Mouse (Mus musculus): ENCODE results near the gene R3hcc1l.

- no peak for TF ChIP-seq CTCF (IDR thresholded peaks at IDR 0.05; ENCODE audit: low read depth)
- no peak for TF ChIP-seq EP300 (IDR thresholded peaks at IDR 0.05; ENCODE audit: low read depth)
Measured at GRCm38 (mm10) chr19:42589246-42589645, 70.7 kb downstream of the R3hcc1l start.

Data from liver, embryonic 14.5 days (tissue).